Mouse (Mus musculus) cerebellum, adult 9-10 months (tissue): ENCODE results near the gene Ryr3.
A peak's percentile ranks its signal among the peaks of the same experiment; 100 is the strongest.
"Not testable (repeated sequence)": the region's sequence is repeated elsewhere in the genome, so short reads cannot be mapped to it uniquely, and the experiment has no call there.

Experiments
- DNase-seq: peaks from one replicate; pipeline ENCODE4 v3.0.0; 2022

Gene Ryr3

DNA sequence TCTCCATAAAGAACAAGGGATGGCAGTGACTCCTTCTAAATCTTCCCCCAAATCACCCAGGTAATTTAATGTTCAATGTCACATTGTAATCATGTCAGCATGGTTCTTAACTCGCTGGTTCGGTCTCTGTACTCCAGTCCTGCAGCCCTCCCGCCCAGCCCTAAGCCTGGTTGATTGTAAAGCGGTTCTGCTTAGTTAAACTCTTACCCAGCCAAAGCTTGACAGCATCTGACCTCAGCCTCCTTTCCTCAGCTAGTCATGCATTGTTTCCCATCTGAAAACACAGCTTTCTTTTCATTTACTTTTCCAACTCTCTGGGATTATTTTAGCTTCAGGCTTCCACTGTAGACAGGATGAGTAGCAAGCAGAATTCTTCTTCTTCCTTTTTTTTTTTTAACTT, 121.7 kb downstream of the Ryr3 start:
- DNase-seq = no peak

DNA sequence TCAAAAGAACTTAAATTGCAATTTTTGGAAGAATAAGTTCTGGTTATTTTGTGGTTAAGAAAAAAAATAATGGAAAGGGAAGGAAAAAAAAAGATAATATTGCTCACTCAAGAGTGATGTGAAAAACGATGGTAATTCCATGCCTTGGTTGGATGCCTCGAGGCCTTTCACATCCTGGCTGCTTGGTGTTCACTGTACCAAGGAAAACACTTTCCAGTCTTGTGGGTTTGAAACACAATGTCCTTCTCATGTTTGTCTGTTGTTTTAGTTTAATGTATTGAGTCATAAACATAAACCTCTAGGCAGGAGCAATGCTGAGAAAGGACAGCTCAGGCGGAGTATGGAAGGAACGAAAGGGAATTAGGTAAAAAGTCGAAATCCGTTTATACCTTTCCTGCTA, 122.8 kb downstream of the Ryr3 start:
- DNase-seq = no peak

DNA sequence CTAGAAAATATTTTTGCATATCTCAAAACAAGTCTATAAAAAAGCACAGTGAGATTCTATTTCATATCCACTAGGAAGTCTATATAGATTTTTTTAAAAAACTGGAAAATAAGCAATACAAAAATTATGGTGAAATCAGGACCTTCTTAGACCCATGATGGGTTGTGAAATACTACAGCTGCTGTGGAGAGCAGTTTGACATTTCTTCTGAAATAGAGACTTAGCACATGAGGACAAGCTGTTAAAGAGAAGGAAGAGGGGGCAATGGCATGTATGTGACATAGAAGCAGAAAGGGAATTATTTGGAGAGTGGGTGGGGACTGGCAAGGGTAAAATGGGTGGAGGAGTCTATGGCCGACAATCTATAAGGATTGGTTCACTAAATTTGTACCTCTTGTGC, 124.1 kb downstream of the Ryr3 start:
- DNase-seq = no peak

DNA sequence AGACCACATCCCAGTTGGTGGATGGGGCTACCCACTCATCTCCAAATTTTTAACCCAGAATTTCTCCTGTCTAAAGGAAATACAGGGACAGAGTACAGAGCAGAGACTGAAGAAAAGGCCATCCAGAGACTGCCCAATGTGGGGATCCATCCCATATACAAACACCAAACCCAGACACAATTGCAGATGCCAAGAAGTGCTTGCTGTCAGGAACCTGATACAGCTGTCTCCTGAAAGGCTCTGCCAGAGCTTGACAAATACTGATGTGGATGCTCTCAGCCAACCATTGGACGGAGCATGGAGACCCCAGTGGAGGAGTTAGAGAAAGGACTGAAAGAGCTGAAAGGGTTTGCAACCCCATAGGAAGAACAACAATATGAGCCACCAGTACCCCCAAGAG, 125.6 kb downstream of the Ryr3 start:
- DNase-seq = not testable (repeated sequence)

DNA sequence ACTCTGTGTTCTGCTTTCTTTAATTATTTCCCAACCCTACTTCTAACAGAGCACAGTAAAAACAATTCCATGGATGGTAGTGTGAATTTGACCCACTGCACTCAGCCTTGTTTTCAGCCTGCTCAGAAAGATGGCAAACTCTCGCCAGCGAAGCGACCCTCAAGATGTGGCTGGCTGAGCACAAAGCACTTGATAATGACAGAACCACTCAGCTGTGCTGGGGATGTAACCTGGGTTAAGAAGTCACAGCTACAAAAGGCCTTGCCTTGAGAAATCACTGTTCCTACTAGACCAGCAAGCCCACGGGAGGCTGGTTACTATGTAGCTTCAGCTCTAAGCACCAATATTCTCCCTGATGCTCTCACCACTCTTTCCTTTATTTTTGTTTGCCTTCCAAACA, 140.5 kb downstream of the Ryr3 start:
- no peak for DNase-seq

DNA sequence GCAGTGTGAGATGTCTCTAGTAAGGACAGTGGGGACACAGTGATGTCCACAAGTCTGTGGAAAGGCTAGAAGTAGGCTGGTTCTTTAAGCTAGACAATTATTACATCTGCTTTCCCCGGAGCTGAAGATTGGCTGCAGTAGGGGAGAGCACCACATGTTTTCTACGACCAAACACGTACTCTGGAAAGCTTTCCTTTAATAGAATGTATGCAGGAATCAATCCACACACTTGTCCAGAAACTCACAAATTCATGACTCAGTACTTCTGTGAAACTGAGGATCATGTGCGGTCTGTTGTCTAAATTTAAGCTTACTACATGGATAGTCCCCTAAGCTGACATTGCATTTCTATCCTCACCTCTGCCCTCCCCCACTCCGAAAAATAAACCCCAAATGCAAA, 157.5 kb downstream of the Ryr3 start:
- DNase-seq = no peak

DNA sequence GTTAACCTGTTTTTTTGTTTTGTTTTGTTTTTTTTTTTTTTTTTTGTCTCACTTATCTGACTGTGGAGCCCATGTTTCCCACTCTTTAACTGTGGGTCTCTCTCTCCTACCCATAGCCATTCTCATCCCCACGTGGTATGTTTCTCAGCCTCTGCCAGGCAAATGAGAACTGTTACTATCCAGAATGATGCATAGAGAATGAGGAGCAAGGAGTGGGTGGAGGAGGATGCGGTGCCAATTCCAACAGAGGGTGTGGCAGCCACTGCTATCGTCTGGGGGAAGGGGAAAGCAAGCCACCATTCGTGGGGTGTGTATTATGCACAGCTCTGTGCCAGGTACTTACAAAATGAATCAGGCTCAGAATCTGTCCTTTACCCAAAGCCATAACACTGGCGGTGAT, 158.0 kb downstream of the Ryr3 start:
- DNase-seq = no peak

DNA sequence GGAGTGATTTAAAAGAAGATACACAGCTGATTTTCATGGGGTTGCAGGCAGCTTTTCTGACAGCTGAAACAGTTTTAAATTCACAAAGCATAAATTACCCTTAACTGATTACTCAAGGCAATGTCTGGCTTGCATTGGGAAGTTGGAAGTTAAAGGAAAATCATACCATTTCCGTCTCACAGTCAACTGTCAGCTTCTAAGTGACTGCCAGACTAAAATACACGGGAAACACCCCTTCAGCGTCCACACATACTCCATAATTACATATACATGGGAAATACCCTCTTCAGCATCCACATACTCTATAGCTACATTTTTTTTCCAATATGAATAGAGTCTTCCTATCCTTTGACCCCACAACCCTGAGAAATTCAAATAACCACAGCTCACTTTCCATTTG, 158.8 kb downstream of the Ryr3 start:
- no peak for DNase-seq

DNA sequence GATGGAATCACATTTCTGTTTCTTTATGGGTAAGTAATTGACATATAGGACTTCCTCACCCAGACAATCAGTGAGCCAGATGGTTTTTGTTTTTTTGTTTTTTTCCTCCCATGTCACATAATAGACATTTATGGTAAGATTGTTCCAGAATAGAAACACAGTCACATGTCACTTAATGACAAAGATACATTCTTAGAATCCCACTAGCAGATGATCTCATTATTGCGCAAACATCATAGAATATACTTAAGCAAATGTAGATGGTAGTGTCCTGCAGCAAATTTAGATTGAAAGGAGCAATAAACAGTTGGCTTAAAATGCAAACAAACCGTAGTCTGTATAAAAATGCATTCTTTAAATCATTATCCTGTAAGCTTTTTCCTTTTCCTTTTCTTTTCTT, 161.3 kb downstream of the Ryr3 start:
- no peak for DNase-seq

DNA sequence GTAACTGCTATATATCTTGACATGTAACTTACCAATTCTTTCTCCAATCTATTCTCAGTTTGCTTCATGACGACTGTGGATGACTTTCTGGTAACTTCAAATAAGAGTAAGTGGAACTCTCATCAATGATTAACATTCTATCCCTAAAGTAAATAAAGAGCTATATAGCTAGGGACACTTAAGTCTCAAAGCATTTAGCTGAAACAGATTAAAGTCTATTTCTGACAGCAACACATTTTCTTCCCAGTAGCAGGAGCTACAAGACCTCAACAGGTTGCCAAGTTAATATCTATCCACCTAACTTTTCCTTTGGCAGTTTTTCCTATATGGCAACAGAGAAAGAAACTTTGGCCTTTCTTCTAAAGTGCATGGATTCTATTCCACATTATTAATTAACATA, 167.1 kb downstream of the Ryr3 start:
- DNase-seq = no peak

DNA sequence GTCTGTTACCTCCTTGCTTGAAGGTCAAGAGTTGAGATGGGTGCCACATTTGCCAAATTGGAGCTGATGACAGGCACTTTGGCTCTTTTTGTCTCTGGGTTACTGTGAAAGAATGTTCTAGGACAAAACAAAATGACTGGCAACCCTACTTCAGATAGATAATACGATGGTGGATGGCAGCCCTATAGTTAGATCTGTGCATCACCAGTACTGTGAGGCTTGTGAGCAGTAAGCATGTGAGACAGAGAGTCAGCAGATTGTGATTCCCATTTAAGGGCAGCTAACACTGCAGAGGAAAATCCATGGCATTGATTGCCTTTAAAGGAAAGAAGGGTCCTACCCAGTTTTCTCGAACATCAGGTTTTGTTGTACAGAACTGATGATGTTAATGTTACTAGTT, 180.3 kb downstream of the Ryr3 start:
- no peak for DNase-seq

DNA sequence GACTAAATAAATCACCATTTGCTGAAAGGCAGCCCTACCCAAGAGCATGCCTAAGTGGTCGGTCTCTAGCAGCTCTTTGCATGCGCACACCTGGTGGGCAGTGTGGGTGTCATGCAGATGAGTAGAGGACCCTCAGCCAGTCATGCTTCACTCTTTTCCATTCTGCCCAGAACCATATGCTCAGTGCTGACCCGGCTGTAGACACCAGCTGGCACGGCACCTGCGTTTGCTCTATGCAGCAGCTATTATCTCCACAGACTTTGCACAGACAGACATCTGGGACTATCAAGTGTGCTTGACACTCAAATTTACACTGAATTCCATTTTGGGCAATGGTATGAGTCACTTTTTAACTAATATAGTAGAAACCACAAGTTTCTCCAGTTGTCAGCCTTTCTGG, 186.2 kb downstream of the Ryr3 start:
- no peak for DNase-seq

DNA sequence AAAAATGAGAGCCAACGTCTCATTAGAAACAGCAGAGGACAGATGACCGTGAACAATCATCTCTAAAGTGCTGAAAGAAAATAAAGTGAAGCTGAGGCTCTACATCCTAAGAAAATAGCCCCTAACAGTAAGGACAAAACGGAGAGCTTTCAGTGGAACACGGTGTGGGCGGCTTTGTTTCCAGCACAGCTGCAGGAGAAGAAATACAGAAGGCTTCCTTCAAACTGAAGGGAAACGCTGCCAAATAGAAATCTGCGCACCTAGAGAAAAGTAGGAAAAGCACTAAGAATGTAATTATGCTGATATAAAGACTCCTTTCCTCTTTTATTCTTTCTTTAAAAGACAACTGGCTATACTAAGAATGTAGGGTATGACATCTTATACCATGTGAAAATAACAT, 197.0 kb downstream of the Ryr3 start:
- DNase-seq = no peak

DNA sequence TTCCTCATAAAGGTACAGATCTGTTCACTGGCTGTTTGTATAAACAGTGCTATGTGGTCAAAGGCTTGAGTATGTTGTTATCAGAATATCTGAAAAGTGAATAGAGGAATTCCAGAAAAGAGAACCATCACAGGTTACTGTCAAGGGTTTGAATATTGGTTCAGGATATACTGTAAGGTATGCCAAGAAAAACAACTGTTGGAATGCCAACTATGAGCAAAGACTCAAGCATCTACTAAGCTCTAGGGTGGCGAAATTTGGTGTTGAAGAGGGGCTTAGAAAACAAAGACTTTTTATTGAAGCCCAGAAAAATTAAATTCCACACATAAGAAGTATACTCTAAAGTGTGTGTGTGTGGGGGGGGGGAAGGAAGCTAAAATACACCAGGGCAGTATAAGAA, 198.6 kb downstream of the Ryr3 start:
- no peak for DNase-seq

DNA sequence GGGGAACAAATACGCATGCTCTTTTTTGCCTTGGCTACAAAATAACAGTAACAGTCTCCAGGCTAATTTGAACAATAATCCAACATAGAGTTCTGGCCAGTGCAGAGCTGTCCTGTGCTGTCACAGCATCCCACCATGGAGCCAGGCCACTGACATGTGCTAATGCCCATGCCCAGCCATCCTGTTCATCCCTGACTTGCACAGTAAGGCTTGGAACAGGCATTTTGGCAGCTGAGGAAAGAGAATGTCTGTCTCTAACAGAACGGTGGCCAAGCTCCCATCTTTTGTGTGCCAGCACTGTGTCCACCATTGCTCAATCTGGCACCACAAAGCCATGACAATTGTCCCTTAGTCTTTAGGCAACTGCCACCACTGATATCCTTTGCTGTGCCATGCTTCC, 200.7 kb downstream of the Ryr3 start:
- peak; percentile 41 for DNase-seq

DNA sequence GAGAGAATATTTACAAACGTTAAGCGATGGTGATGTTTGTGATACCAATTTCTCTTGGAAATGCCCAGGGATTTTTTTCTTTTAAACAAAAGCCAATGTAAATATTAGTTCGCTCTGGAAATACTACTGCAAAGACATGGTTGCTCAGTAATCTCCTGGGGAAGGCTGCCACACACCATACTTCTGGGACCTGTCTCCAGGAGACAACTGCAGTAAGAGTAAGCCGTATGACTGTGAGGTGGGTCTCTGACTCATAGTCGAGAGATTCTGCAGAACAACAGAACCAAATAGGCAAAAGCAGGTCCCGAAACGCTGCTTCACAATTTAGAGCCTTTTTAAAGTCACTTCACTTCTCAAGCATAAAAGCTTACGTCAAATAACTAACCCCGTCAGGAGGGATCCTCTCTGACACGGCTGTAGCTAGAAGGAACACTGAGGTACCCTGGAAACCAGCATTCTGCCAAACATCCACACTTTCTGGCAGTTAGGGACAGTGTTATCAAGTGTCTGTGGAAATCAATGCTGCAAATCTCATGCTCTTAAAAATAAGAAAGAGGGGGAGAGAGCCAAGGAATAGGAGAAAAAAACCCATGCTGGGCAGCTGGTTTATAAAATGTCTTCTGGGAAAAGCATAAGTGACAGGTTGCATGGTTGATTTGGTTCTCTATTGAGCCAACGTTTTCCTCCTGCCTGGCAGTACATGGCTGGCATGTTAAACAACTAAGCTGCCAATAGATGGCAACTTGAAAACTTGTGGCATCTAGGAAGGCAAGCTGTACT, 207.7 kb downstream of the Ryr3 start:
- no peak for DNase-seq

DNA sequence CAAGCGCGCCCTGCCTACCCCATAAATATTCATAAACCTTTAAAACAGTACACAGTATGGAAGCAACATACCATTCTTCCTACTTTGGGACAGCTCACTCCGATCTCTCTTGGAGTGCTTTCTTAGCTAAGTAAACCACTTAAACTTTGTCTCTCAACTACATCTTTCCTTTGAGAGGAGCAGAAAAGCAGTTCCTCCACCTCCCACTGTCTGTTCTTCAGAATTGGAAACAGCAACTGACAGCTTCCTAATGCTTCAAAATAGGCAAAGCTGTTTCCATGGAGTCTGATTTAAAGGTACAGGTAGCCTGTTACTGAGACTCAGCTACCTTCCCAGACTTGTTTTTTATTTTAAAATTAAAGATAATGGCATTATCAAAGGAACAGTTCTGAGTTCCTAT, 218.4 kb downstream of the Ryr3 start:
- no peak for DNase-seq

DNA sequence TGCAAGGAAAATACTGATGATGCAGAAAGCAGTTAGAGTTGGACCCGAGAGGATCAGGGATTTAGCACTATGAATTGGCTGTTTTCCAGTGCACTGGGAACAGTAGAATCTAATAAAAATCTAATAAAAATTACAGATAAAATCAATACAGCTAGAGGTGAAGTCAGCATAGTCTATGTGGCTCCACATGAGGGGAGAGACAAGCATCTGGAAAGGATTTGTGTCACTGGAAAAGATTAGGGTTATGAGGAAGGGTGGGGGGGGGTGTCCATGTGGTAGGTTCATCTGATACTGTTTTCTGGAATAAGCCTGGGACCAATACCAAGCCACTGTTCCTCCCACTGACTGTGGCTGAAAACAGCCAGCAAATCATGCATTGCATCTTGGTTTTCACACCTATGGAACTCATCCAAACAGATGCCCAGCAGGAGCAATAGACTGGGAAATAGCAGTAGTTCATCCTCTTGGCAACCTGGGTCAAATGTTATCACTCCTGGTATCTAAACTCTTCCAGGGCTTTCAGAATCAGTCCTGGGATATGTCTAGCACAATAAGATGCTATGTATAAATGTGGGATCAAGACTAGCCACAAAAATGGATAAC, 233.9 kb downstream of the Ryr3 start:
- peak; percentile 33 for DNase-seq

DNA sequence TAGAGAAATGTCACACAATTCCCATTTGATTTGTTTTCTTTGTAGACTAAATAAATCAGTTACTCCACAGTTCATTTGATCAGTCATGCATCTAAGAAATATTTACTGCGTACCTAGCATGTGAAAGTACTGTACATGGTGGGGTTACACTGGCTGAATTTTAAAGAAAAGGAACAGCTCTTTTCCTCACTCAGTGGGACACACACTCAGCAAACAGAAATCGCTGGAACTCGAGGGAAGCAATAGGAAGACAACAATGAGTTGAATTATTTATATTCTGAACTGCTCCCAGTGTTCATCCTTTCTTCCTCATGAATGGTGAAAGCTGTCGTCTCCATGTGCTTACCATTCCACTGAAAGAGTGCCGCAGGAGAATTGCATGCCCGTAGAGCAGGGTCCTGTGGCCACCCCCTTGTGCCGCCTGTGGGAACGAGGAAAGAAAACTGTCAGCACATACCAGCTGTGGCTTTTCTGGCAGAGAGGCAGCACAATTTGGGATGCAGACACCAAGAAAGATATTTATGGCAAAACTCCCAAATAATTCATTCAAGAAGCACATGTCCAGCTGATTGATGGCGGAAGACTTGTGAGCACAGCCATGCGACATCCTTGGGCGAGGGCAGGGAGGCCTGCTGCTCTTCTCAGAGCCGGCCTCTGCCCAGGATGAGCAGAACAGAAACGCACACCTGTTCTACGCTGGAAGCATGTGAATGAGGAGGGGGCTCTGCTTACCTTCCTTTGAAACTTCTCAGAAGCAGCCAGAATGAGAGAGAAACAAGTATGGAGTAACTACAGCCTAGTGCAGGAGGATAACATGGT, 249.9 kb downstream of the Ryr3 start:
- no peak for DNase-seq

DNA sequence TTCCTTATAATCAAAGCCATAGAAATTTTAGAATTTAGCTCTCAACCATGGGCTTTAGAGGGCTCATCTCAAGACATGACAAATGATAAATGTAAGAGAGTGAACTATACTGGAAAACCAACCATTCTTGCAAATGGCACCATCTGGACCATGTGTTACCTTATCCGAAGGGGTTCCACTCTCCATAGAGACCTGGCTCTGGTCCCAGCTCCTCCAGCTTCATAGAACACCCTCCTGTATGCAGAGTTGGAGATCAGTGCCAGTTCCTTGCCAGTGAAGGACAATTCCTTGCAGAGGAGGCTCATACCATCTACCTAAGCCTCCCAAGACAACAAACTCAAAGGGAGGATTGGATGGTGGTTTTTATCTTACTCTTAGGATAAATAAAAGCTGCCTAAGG, 268.0 kb downstream of the Ryr3 start:
- DNase-seq = no peak

DNA sequence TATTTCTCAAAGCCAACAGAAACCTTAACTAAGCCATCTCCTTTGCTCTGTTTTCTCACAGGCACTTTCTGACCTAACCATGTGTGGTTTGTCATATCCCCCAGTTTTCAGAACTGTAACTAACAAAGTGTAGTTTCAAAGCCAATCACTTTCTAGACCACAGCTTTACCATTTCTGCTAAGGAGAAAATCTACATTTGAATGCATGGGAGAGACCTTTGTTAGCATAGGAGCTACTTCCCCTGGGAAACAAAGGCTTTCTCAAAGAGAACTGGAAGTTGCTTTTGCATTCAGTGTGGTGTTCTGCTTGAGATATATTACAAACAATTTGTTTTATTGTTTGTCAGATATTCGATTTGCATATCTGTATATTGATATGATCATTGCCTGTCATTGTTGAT, 285.1 kb downstream of the Ryr3 start:
- DNase-seq = no peak

DNA sequence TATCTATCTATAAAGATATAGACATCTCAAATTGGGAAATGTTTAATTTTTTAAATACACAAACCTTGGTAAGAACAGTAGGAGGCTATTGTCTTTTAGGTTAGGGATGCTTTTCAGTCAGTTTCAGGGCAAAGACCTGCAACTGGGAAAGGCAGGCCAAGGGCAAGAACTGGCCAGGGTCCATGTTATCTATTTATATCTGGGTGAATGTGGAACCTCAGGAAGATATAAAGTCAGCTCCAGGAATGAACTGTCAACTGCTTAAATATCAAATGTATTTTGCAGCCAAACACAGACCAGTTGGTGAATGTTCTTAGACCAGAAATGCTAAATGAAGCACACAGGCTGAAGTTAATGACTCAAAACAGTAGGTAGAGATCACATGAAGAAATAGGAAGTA, 303.1 kb downstream of the Ryr3 start:
- peak; percentile 62 for DNase-seq

DNA sequence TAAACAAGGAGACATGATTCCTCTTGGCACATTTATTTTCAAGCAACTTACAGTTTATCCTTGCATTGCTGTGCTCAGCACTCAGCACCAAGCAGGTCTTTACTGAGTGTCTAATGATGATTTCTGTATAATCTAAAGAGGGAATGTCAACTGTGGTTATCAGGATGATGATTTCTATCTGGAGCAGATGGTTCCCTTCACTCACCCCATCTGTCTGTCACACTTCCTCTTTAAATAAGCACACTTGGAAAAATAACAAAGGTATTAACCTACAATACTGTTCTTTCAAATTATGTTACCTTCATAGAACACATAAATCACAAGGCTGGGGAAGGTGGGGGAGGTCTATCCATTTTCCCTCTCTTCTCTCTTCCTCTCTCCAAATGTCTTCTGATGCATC, 304.3 kb downstream of the Ryr3 start:
- peak; percentile 18 for DNase-seq

DNA sequence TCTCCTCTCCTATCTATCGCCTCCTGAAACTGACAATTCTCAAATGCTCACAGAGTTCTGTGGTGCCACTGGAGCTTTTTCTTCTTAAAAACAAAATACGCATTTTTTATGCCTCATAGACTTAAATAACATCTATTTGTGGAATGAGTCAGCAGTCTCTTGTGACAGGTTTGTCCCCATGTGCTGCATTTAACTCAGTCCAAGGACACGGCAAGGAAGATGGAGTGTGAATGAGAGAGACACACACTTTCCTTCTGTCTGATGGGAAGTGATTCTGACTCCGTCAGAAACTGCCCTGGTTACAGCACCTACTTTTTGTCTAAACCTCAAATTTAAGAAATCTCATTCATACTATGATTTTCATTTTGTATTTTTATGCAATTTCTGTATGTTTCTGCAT, 306.3 kb downstream of the Ryr3 start:
- no peak for DNase-seq
